Mouse (Mus musculus) heart, postnatal 0 days (tissue): ENCODE measurements around the gene Bri3. TPM values are rescaled to one million over a fixed set of nuclear protein-coding genes. Genes with fewer than 3 reads are reported as not detected.

Experiments used
- ATAC-seq: fragments of 200-750 bp; cut with Nextera tagmentation; 2 replicates; pipeline ENCODE4 v1.8.0; 2017; ENCODE audit warnings: low read depth, moderate number of reproducible peaks, moderate library complexity; ENCODE audit not compliant: insufficient read depth
- DNase-seq: peaks from one replicate; pipeline ENCODE4 v3.0.0-alpha.2; 2016; ENCODE audit warnings: low spot score
- H3K27ac ChIP-seq: fragments of 300-500 bp; sonication (generic); 2 replicates; pipeline ENCODE4 v1.5.1; 2014; ENCODE audit warnings: low read depth, mild to moderate bottlenecking
- H3K27me3 ChIP-seq: fragments of 300-500 bp; sonication (generic); 2 replicates; pipeline ENCODE4 v1.6.1; 2014; ENCODE audit warnings: low read length, mixed read lengths; ENCODE audit not compliant: control insufficient read depth, insufficient read depth
- H3K36me3 ChIP-seq: fragments of 300-500 bp; sonication (generic); replicated peaks from 2 replicates; pipeline ENCODE4 v1.6.1; 2014; ENCODE audit warnings: low read length, mixed read lengths; ENCODE audit not compliant: control insufficient read depth, insufficient read depth
- H3K4me1 ChIP-seq: fragments of 300-500 bp; sonication (generic); 2 replicates; pipeline ENCODE4 v1.6.1; 2014; ENCODE audit warnings: antibody characterized with exemption; ENCODE audit not compliant: control insufficient read depth, insufficient read depth
- H3K4me2 ChIP-seq: fragments of 300-500 bp; sonication (generic); 2 replicates; pipeline ENCODE4 v1.6.1; 2014; ENCODE audit warnings: low read depth, mild to moderate bottlenecking, low read length, moderate library complexity
- H3K4me3 ChIP-seq: fragments of 300-500 bp; sonication (generic); 2 replicates; pipeline ENCODE4 v1.5.1; 2014; ENCODE audit warnings: low read depth, low read length
- H3K9ac ChIP-seq: fragments of 300-500 bp; sonication (generic); replicated peaks from 2 replicates; pipeline ENCODE4 v1.6.1; 2014; ENCODE audit warnings: low read depth, low read length, mixed read lengths
- H3K9me3 ChIP-seq: fragments of 300-500 bp; sonication (generic); replicated peaks from 2 replicates; pipeline ENCODE4 v1.6.1; 2016; ENCODE audit warnings: low read length; ENCODE audit not compliant: control insufficient read depth
- CTCF ChIP-seq: IDR thresholded peaks from 2 replicates; pipeline ENCODE4 v1.5.1; 2016; ENCODE audit warnings: antibody characterized with exemption, control low read depth, low read depth
- EP300 ChIP-seq: IDR thresholded peaks from 2 replicates; pipeline ENCODE4 v1.6.1; 2016; ENCODE audit warnings: antibody characterized with exemption, low read depth
- WGBS: fragments of 180-500 bp; shearing (Covaris S2); extraction: QIAGEN DNeasy Blood & Tissue Kit; methylation state at CpG from one replicate; pipeline ENCODE4 v1.1.7; 2014; 5-methylcytosine and 5-hydroxymethylcytosine counted together
- polyA plus RNA-seq: library from polyadenylated mRNA; unstranded; fragments of >200 nt; fragmentation: Nextera tagmentation; extraction: Ambion mirVana; gene quantifications from 2 replicates; pipeline ENCODE4 v1.2.1, GENCODE M21; 2015
- total RNA-seq: library from RNA; depleted of rRNA; stranded (reverse); fragments of >200 nt; gene quantifications from 2 replicates; pipeline ENCODE4 v1.2.3, GENCODE M21; 2014; ENCODE audit warnings: low replicate concordance

Gene Bri3
- total and polyA plus RNA-seq, 2 experiments from 2014 or later = 71.0 to 304 TPM

- no peak for ATAC-seq
- H3K27ac ChIP-seq = peak overlapping the region; percentile 32; the same call in 1 of the 2 replicates
Measured at GRCm38 (mm10) chr5:144271772-144272171, 27.5 kb downstream of the Bri3 start.

GRCm38 (mm10) chr5:144274904-144275303 is 30.7 kb downstream of the Bri3 start:
- Histone ChIP-seq H3K4me3 (no peak overlapping the region), H3K36me3 (peaks cover 11% of the 10 kb centered on the region), H3K9ac (no peak overlapping the region), H3K9me3 (no peaks in the 10 kb centered on the region), H3K4me1 (peaks cover 20% of the 10 kb centered on the region), H3K27ac (peak overlapping the region; percentile 59), H3K4me2 (no peak overlapping the region), H3K27me3 (no peaks in the 10 kb centered on the region)
- ATAC-seq = peak; percentile 24; the same call in 1 of the 2 replicates
- 77% methylated on average over 6 of the region's 6 CpGs for WGBS
- TF ChIP-seq EP300 (no peak), CTCF (no peak)
- no peak for DNase-seq

More at GRCm38 (mm10) chr5:144271772-144272171, 27.5 kb downstream of the Bri3 start:
- H3K27me3 ChIP-seq = no peaks in the 10 kb centered on the region
- peaks cover 7% of the 10 kb centered on the region for H3K36me3 ChIP-seq
- WGBS = 14% methylated on average over 5 of the region's 5 CpGs
- H3K9ac ChIP-seq = no peak overlapping the region
- TF ChIP-seq EP300 (no peak), CTCF (no peak)
- no peak overlapping the region for H3K4me3 ChIP-seq
- peaks cover 40% of the 10 kb centered on the region for H3K4me1 ChIP-seq
- no peaks in the 10 kb centered on the region for H3K9me3 ChIP-seq
- no peak overlapping the region for H3K4me2 ChIP-seq
- DNase-seq = no peak

DNA sequence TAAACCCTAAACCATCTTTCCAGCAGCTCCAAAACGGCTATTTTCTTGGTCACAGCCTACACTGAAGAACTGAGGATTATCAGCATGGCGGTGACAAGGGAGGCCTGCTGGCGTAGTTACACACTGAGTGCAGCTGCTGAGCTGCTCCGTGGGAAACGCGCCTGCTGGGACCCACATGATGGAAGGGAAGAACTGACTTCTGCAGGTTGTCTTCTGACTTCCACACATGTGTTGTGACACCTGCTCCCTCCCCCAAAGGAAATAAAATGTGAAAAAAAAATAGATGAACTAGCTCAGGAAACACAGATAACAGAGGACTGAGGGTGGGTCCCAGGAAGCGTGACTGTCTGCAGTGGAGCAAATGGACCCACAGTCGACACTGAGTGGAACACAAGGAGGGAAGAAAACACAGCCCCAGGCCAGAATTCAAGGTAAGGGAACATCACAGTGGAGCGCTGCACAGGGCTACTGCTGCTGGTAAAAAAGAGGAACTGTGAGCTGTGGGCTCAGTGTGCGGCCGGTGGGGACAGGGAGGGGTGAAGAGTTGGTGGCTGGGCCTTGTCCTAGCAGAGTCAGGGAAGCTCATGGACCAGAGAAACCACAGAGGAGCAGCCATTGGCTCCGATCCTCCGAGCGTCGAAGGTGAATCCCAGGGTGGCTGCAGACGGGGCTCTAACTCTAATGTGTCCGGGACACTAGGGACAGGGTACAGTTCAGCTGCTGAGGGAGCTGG is 32.8 kb downstream of the Bri3 start:
- DNase-seq (no peak), ATAC-seq (no peak)
- 0 out of 2 replicates have a peak, but pooled peaks cover 6% of the 10 kb centered on the region for H3K4me1 ChIP-seq
- 69% methylated on average over 17 of the region's 17 CpGs for WGBS
- peaks cover 30% of the 10 kb centered on the region for H3K36me3 ChIP-seq
- no peak overlapping the region for H3K4me3 ChIP-seq
- no peaks in the 10 kb centered on the region for H3K27me3 ChIP-seq
- TF ChIP-seq CTCF (no peak), EP300 (no peak)
- no peak overlapping the region for H3K9ac ChIP-seq
- no peak overlapping the region for H3K4me2 ChIP-seq
- no peaks in the 10 kb centered on the region for H3K9me3 ChIP-seq
- H3K27ac ChIP-seq = no peak overlapping the region

GRCm38 (mm10) chr5:144278374-144278960 is 34.2 kb downstream of the Bri3 start:
- no peak overlapping the region for H3K27ac ChIP-seq
- 0 out of 2 replicates have a peak, but pooled peaks cover 6% of the 10 kb centered on the region for H3K4me1 ChIP-seq
- no peak overlapping the region for H3K4me3 ChIP-seq
- no peaks in the 10 kb centered on the region for H3K9me3 ChIP-seq
- DNase-seq (no peak), ATAC-seq (no peak)
- TF ChIP-seq EP300 (no peak), CTCF (no peak)
- H3K36me3 ChIP-seq = peaks cover 33% of the 10 kb centered on the region
- no peaks in the 10 kb centered on the region for H3K27me3 ChIP-seq
- H3K9ac ChIP-seq = no peak overlapping the region
- 85% methylated on average over 11 of the region's 13 CpGs for WGBS
- H3K4me2 ChIP-seq = no peak overlapping the region

DNA sequence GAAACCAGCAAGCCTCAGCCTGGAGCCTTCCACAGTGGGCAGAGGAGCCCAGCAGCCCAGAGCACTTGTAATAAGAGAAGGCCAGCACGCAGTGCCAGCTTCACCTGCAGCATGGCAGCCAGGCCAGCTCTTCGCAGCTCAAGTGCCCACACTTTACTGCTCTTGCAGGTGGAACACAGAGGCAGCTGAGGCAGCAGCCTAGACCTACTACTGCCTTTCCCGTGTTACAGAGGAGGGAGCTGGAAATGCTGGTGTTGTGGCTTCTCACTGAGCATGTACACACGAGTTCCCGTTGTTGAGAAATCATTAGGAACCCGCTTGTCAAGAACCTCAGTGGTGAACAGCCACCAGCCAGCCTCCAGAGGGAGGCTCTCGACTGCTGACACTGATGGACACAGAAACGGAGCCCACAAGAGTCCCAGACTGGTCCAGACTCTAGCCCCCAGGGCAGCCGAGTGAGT is 34.9 kb downstream of the Bri3 start:
- Histone ChIP-seq H3K36me3 (peaks cover 33% of the 10 kb centered on the region), H3K9ac (no peak overlapping the region), H3K4me3 (no peak overlapping the region), H3K4me2 (no peak overlapping the region), H3K27me3 (no peaks in the 10 kb centered on the region), H3K9me3 (no peaks in the 10 kb centered on the region), H3K4me1 (0 out of 2 replicates have a peak, but pooled peaks cover 8% of the 10 kb centered on the region), H3K27ac (no peak overlapping the region)
- no peak for DNase-seq
- WGBS = 76% methylated on average over 9 of the region's 9 CpGs
- ATAC-seq = no peak
- no peak; the same call in 1 of the 2 replicates for TF ChIP-seq CTCF
- no peak for TF ChIP-seq EP300
